Mouse (Mus musculus): ENCODE data around the gene Chd6.
"Not testable (repeated sequence)": the region's sequence is repeated elsewhere in the genome, so short reads cannot be mapped to it uniquely, and the experiment has no call there.

Chd6 gene

GRCm38 (mm10) chr2:160987503-160987902, 121.4 kb downstream of the Chd6 start:
- DNase-seq (ENCODE audit: low spot score) = no peak

GRCm38 (mm10) chr2:160982636-160983035, 126.2 kb downstream of the Chd6 start:
- DNase-seq (ENCODE audit: low spot score) = no peak

- DNase-seq (ENCODE audit: low spot score) = no peak
Measured at GRCm38 (mm10) chr2:160981791-160982190, 127.1 kb downstream of the Chd6 start.

- DNase-seq (ENCODE audit: low spot score) = no peak
Measured at GRCm38 (mm10) chr2:160978651-160979050, 130.2 kb downstream of the Chd6 start.

- peak; percentile 9 for DNase-seq (ENCODE audit: low spot score)
Measured at GRCm38 (mm10) chr2:160977248-160977647, 131.6 kb downstream of the Chd6 start.

GRCm38 (mm10) chr2:160973648-160974215, 135.1 kb downstream of the Chd6 start:
- no peak for DNase-seq (ENCODE audit: low spot score)

GRCm38 (mm10) chr2:160972103-160972792, 136.6 kb downstream of the Chd6 start:
- no peak for DNase-seq (ENCODE audit: low spot score)

- DNase-seq (ENCODE audit: low spot score) = no peak
Measured at GRCm38 (mm10) chr2:160962149-160962548, 146.7 kb downstream of the Chd6 start.

GRCm38 (mm10) chr2:160960956-160961646, 147.8 kb downstream of the Chd6 start:
- no peak for DNase-seq (ENCODE audit: low spot score)

- DNase-seq (ENCODE audit: low spot score) = no peak
Measured at GRCm38 (mm10) chr2:160959901-160960300, 149.0 kb downstream of the Chd6 start.

GRCm38 (mm10) chr2:160958737-160959136, 150.1 kb downstream of the Chd6 start:
- DNase-seq (ENCODE audit: low spot score) = peak; percentile 15

- DNase-seq (ENCODE audit: low spot score) = not testable (repeated sequence)
Measured at GRCm38 (mm10) chr2:160957801-160958200, 151.1 kb downstream of the Chd6 start.

- DNase-seq (ENCODE audit: low spot score) = not testable (repeated sequence)
Measured at GRCm38 (mm10) chr2:160957307-160957706, 151.6 kb downstream of the Chd6 start.

GRCm38 (mm10) chr2:160955331-160955730, 153.5 kb downstream of the Chd6 start:
- no peak for DNase-seq (ENCODE audit: low spot score)

- DNase-seq (ENCODE audit: low spot score) = no peak
Measured at GRCm38 (mm10) chr2:160954541-160954940, 154.3 kb downstream of the Chd6 start.

GRCm38 (mm10) chr2:160953131-160953873, 155.6 kb downstream of the Chd6 start:
- DNase-seq (ENCODE audit: low spot score) = no peak

GRCm38 (mm10) chr2:160951595-160951994, 157.3 kb downstream of the Chd6 start:
- no peak for DNase-seq (ENCODE audit: low spot score)

- DNase-seq (ENCODE audit: low spot score) = no peak
Measured at GRCm38 (mm10) chr2:160942443-160942842, 166.4 kb downstream of the Chd6 start.

GRCm38 (mm10) chr2:160940930-160941709, 167.8 kb downstream of the Chd6 start:
- no peak for DNase-seq (ENCODE audit: low spot score)

- DNase-seq (ENCODE audit: low spot score) = no peak
Measured at GRCm38 (mm10) chr2:160934451-160934850, 174.4 kb downstream of the Chd6 start.

GRCm38 (mm10) chr2:160933890-160934289, 175.0 kb downstream of the Chd6 start:
- no peak for DNase-seq (ENCODE audit: low spot score)

GRCm38 (mm10) chr2:160932981-160933380, 175.9 kb downstream of the Chd6 start:
- no peak for DNase-seq (ENCODE audit: low spot score)

Measured in lung, postnatal 25 days (tissue).